Mouse (Mus musculus): ENCODE measurements around the gene Rbm41. TPM values are rescaled to one million over a fixed set of nuclear protein-coding genes. Genes with fewer than 3 reads are reported as not detected.

Gene Rbm41
- polyA plus RNA-seq (2012; rRNA removed) = 0.14 and 0.16 TPM in 2 replicates

DNA sequence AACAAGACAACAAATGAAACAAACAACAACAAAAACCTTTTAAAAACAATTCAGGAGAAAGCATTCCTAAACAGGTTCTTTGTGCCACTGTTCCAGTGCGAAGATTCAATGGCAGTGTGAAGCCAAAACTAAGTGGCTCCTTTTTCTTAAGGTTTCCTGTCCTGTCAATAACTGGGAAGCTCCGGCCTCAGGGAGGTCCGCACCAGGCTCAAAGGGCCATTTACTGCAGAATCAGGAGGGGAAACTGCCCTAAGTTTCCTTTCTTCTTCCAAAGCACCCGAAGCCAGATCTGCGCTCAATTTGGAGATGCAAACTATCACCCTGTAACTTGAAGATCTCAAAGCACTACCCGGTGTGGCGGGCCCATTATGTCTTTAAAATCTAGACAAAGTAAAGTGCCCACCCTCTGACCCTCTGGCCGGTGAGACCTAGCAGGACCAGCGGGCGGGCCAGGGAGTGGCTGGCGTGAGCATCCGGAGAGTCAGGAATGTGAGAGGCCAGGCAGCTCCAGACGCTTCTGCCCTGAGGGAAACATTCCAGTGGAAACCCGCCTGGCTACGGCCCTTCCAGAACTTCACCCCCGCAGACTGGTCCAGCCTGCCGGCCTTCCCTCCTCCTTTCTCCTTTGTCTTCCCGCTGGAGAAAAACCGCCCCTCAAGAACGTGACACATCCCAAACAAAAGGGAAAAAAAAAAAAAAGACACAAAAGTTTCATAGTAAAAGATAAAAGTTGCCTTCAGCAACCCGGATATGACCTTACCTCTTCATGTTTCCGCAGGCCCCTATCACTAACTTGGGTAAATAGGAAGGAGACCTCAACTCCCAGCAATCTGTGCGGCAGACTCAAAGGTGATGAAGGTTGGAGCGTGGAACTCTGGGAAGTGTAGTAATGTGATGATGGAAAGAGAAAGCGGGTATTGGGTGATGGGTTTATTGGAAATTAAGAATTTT is at the start of gene Rbm41:
TSS of gene Rbm41 (minus strand) at position 856 of the 951 bp plus-strand sequence.

GRCm38 (mm10) chrX:139870938-139871791 is 127.2 kb downstream of the Rbm41 start, which contains the start of gene Morc4:
Morc4 (minus strand) TSS chrX:139871677.

Other genes with a start within 250 kb of the Rbm41 start
- not detected in 2 replicates for gene Ripply1, start 216.2 kb downstream of the Rbm41 start, polyA plus RNA-seq (2012; rRNA removed)
- 6.0 and 8.2 TPM in 2 replicates for gene Cldn2, start 197.8 kb downstream of the Rbm41 start, polyA plus RNA-seq (2012; rRNA removed)
- gene Morc4, start 126.9 kb downstream of the Rbm41 start, polyA plus RNA-seq (2012; rRNA removed) = 3.3 and 3.4 TPM in 2 replicates
- gene Nup62cl, start 64.1 kb upstream of the Rbm41 start, polyA plus RNA-seq (2012; rRNA removed) = 10.0 and 19.4 TPM in 2 replicates
- gene Pih1h3b, start 64.3 kb upstream of the Rbm41 start, polyA plus RNA-seq (2012; rRNA removed) = not detected in 2 replicates